In the genomic region with DNA sequence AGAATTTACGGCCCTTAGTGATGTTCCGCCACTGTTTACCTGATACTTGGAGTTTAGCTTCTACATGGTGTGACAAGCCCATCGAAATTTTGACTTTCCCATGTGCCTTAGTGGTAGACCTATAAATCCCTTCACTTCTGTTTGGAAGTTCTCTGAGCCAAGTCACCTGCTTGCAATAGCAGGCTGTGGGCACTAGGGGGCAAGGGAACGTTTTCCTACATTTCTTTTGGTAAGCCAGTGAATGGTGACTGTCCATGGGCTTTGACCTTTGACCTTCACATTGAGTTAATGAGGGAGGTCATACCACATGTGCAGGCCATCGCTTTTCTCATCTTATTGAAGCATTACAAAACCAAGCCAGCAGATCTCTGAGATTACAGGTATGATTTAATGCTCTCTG, we compare ENCODE assay signal across 10 mouse cellular contexts. TPM values are rescaled to one million over a fixed set of nuclear protein-coding genes. Genes with fewer than 3 reads are reported as not detected.
DNase-seq lines count a peak whose midpoint lies in the region; ATAC-seq and TF ChIP-seq lines count a peak whose summit lies in the region.
"Had no signal": no experiment of that assay in that cellular context is flagged by ENCODE, and none has a peak within 500 bp of the region (broad histone marks: within the 10 kb centered on the region; RNA-seq: fewer than 3 reads in every experiment).

No protein-coding gene starts in this region.

- H3K36me3 ChIP-seq in hindbrain, embryonic 11.5 days (ENCODE audit: control insufficient read depth, insufficient read depth, low read length), result no peaks in the 10 kb centered on the region
- no peaks in the 10 kb centered on the region for H3K36me3 ChIP-seq in hindbrain, embryonic 12.5 days
- H3K36me3 ChIP-seq in G1E (replicated peaks), result no peaks in the 10 kb centered on the region
- H3K36me3 ChIP-seq in testis, adult 2 months (ENCODE audit: control insufficient read depth, insufficient read depth, low read length), result peaks cover 3% of the 10 kb centered on the region; the same call in 1 of the 2 replicates
- H3K36me3 ChIP-seq: embryonic facial prominence, embryonic 12.5 days had no signal

- H3K4me1 ChIP-seq in hindbrain, embryonic 11.5 days (replicated peaks; ENCODE audit: control insufficient read depth, insufficient read depth, low read length), result no peaks in the 10 kb centered on the region
- 0 out of 2 replicates have a peak, but pooled peaks cover 6% of the 10 kb centered on the region for H3K4me1 ChIP-seq in hindbrain, embryonic 12.5 days
- H3K4me1 ChIP-seq in G1E (ENCODE audit: insufficient read depth, low read depth, low read length), result peaks cover 28% of the 10 kb centered on the region
- no peaks in the 10 kb centered on the region for H3K4me1 ChIP-seq in testis, adult 2 months (ENCODE audit: control insufficient read depth, insufficient read depth, low read length)

- H3K4me3 ChIP-seq in hindbrain, embryonic 11.5 days (ENCODE audit: low read depth, low read length), result no peak overlapping the region
- no peak overlapping the region for H3K4me3 ChIP-seq in hindbrain, embryonic 12.5 days
- H3K4me3 ChIP-seq in G1E (ENCODE audit: low read depth, low read length), result no peak overlapping the region
- H3K4me3 ChIP-seq in left cerebral cortex, adult 2 months, result no peak overlapping the region
- H3K4me3 ChIP-seq in testis, adult 2 months (ENCODE audit: control insufficient read depth, low read depth, low read length), result no peak overlapping the region
- H3K4me3 ChIP-seq: embryonic facial prominence, embryonic 12.5 days had no signal

- H3K27me3 ChIP-seq in hindbrain, embryonic 11.5 days (ENCODE audit: control insufficient read depth, insufficient read depth, low read length), result no peaks in the 10 kb centered on the region
- H3K27me3 ChIP-seq in hindbrain, embryonic 12.5 days, result no peaks in the 10 kb centered on the region
- H3K27me3 ChIP-seq in G1E (ENCODE audit: insufficient read depth, low read length), result no peaks in the 10 kb centered on the region
- no peaks in the 10 kb centered on the region for H3K27me3 ChIP-seq in testis, adult 2 months (ENCODE audit: control insufficient read depth, insufficient read depth, low read length)
- H3K27me3 ChIP-seq: embryonic facial prominence, embryonic 12.5 days had no signal

- no peaks in the 10 kb centered on the region for H3K9me3 ChIP-seq in hindbrain, embryonic 11.5 days (ENCODE audit: control insufficient read depth, low read length)
- H3K9me3 ChIP-seq in hindbrain, embryonic 12.5 days (replicated peaks), result no peaks in the 10 kb centered on the region
- no peaks in the 10 kb centered on the region for H3K9me3 ChIP-seq in G1E (replicated peaks)
- H3K9me3 ChIP-seq: embryonic facial prominence, embryonic 12.5 days had no signal

- no peak overlapping the region for H3K27ac ChIP-seq in hindbrain, embryonic 11.5 days (ENCODE audit: low read depth, low read length)
- no peak overlapping the region for H3K27ac ChIP-seq in hindbrain, embryonic 12.5 days
- no peak overlapping the region for H3K27ac ChIP-seq in left cerebral cortex, adult 2 months
- no peak overlapping the region for H3K27ac ChIP-seq in testis, adult 2 months (ENCODE audit: control insufficient read depth, insufficient read depth, low read depth, low read length)
- H3K27ac ChIP-seq: embryonic facial prominence, embryonic 12.5 days; macrophage had no signal

- no peak overlapping the region for H3K4me2 ChIP-seq in hindbrain, embryonic 11.5 days (replicated peaks; ENCODE audit: low read depth, low read length)
- H3K4me2 ChIP-seq in hindbrain, embryonic 12.5 days (replicated peaks), result no peak overlapping the region
- H3K4me2 ChIP-seq: embryonic facial prominence, embryonic 12.5 days had no signal

- intact Hi-C loops in gastrocnemius, postnatal 14 days (cut with DNase I; ENCODE audit: low total_unique reads), result loop anchor here (10.0 kb wide), 2 partner anchors 194 to 404 kb away; no protein-coding TSS in a partner anchor
- intact Hi-C loops in left cerebral cortex, adult 2 months (cut with DNase I), result loop anchor here (2.0 to 5.0 kb wide), 4 partner anchors 106 to 394 kb away; a partner anchor contains a TSS

- 44% methylated on average over 5 of the region's 5 CpGs for WGBS in hindbrain, embryonic 11.5 days
- 49% methylated on average over 5 of the region's 5 CpGs for WGBS in hindbrain, embryonic 12.5 days

- no peak for ATAC-seq in hindbrain, embryonic 11.5 days (ENCODE audit: low FRiP score)
- no peak for ATAC-seq in hindbrain, embryonic 12.5 days (ENCODE audit: low FRiP score)
- no peak for ATAC-seq in G1E (ENCODE audit: extremely low read depth, insufficient number of reproducible peaks, low FRiP score, poor library complexity, severe bottlenecking)

- DNase-seq in hindbrain, embryonic 11.5 days (ENCODE audit: low spot score), result peak; percentile 75
- peak; percentile 33 for DNase-seq in G1E (ENCODE audit: low spot score)
- peak; percentile 50 for DNase-seq in cerebellum, adult 11-12 months
- DNase-seq in gastrocnemius, postnatal 14 days, result peak; percentile 58
- DNase-seq in left cerebral cortex, adult 2 months (ENCODE audit: extremely low spot score in 1 of 2, low spot score in 2 of 2), result peak; percentile 54 to 57
- peak; percentile 79 for DNase-seq in naive thymus-derived CD4-positive, alpha-beta T cell, adult 2 months (ENCODE audit: low read depth)

- H3K9ac ChIP-seq in hindbrain, embryonic 11.5 days (ENCODE audit: low read depth, low read length), result no peak overlapping the region
- no peak overlapping the region for H3K9ac ChIP-seq in hindbrain, embryonic 12.5 days
- H3K9ac ChIP-seq: embryonic facial prominence, embryonic 12.5 days had no signal

- TF ChIP-seq POLR2A in testis, adult 2 months (IDR thresholded peaks at IDR 0.05; ENCODE audit: control insufficient read depth, low read depth, low read length), result no peak

- peak; percentile 90 for TF ChIP-seq CTCF in G1E (IDR thresholded peaks at IDR 0.05; ENCODE audit: low read depth, low read length)
- peak; percentile 88 for TF ChIP-seq CTCF in left cerebral cortex, adult 2 months (IDR thresholded peaks at IDR 0.05)
- peak; percentile 38; the same call in 1 of the 2 replicates for TF ChIP-seq CTCF in testis, adult 2 months (IDR thresholded peaks at IDR 0.05; ENCODE audit: control insufficient read depth, insufficient read depth, insufficient replicate concordance, low read depth, low read length)

RNA-seq across cellular contexts. Expression of a gene that starts 8.0 kb away (rescaled TPM):
- not detected in 2 replicates for polyA plus RNA-seq in hindbrain, embryonic 11.5 days (2014; fragmentation: Nextera tagmentation; extraction: Ambion mirVana)
- not detected in 2 replicates for polyA plus RNA-seq in hindbrain, embryonic 12.5 days (2016; fragmentation: Nextera tagmentation; extraction: Ambion mirVana)
- total RNA-seq in G1E (2014; fragmentation: Nextera tagmentation) (not detected in 2 replicates), G1E (2017) (not detected in 2 replicates)
- polyA plus RNA-seq in G1E (2012), result not detected in 2 replicates
- not detected for total RNA-seq in gastrocnemius, postnatal 14 days (2021)
- not detected for total RNA-seq in left cerebral cortex, adult 2 months (2021)
- 117 and 125 TPM in 2 replicates for polyA plus RNA-seq in testis, adult 2 months (2012; rRNA removed)
- polyA plus RNA-seq: embryonic facial prominence, embryonic 12.5 days; macrophage had no signal

Comparison
In these comparisons a context has a peak if more than half of its experiments do, and no peak if none do; other contexts are left out.
1. CTCF ChIP-seq: peak in every context shown above with its lines; median percentile 90 in G1E; 88 in left cerebral cortex, adult 2 months; 38 in testis, adult 2 months.
2. RNA of a gene that starts 8.0 kb away (polyA plus RNA-seq): 117 to 125 TPM in testis, adult 2 months; not detected in hindbrain, embryonic 11.5 days, not detected in hindbrain, embryonic 12.5 days and not detected in G1E; every median in the first group is over 100 times any median in the second.
3. Peak in every context shown above with its lines, with median percentiles within 50 percentile points of each other: DNase-seq.